Mouse (Mus musculus) brain, embryonic 14.5 days (tissue): ENCODE data around the gene Zdhhc18. TPM values are rescaled to one million over a fixed set of nuclear protein-coding genes. Genes with fewer than 3 reads are reported as not detected.
"Not testable (repeated sequence)": the region's sequence is repeated elsewhere in the genome, so short reads cannot be mapped to it uniquely, and the experiment has no call there.

Experiments
- DNase-seq: peaks from one replicate; pipeline ENCODE4 v3.0.0-alpha.2; 2011; ENCODE audit warnings: low read depth
- CTCF ChIP-seq: fragments of 200-500 bp; IDR thresholded peaks from 2 replicates; pipeline ENCODE4 v1.5.1; 2012; ENCODE audit warnings: inconsistent platforms, mild to moderate bottlenecking, moderate library complexity, borderline replicate concordance; ENCODE audit not compliant: insufficient read depth, insufficient read length; ENCODE audit errors: extremely low read depth
- POLR2A ChIP-seq: fragments of 200-500 bp; IDR thresholded peaks from 2 replicates; pipeline ENCODE4 v1.6.1; 2012; ENCODE audit warnings: mild to moderate bottlenecking, inconsistent platforms, borderline replicate concordance; ENCODE audit not compliant: poor library complexity, insufficient read depth, insufficient read length, severe bottlenecking; ENCODE audit errors: extremely low read depth
- polyA plus RNA-seq: library from polyadenylated mRNA; depleted of rRNA; stranded (reverse); fragments of >200 nt; gene quantifications from 2 replicates; pipeline ENCODE4 v1.2.3, GENCODE M21; 2012

Gene Zdhhc18
- polyA plus RNA-seq, 1 experiment, result 39.9 TPM

DNA sequence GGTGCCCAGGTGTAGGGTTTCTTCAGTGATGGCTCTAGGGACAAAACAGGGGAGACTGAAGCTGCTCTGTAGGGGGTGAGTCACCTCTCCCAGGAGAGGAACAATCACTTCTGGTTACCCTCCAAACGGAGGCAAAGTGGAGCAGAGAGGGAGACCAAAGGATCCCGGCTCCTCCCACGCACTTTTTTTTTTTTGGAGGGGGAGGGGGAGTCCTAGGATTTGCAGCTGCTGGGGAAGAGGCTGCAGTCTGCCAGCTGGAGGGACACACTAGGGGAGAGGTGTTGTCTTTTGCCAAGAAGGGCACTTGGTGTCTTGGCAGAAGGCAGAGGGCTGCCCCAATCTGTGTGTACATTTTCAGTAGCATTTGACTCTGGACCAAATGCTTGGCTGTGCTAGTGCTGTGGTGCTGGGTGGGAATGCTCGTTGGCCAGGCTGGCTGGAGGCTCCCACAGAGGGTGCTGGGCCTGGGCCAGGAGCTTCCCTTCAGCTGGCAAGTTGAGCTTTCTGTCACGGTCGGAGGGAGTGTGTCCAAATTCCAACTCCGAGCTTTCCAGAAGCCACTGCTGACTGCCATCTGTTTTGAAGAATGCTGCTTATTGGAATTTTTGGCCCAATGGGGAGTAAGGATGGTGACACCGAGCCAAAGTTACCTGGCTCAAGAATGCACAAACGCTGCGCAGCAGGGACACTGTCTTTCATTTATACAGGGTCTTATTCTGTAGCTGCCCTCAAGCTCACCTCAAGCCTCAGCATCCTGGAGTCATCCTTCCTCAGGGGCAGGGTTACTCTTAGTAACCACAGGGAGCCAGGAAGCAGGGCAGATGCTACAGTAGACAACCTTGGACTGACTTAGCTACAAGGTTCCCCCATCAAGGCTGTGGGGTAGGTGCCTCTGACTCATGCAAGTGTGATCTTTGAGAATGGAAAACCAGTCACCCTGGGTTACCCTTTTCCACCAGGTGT, 10.5 kb upstream of the Zdhhc18 start:
- TF ChIP-seq CTCF, result no peak
- TF ChIP-seq POLR2A, result no peak
- peak; percentile 93 for DNase-seq

DNA sequence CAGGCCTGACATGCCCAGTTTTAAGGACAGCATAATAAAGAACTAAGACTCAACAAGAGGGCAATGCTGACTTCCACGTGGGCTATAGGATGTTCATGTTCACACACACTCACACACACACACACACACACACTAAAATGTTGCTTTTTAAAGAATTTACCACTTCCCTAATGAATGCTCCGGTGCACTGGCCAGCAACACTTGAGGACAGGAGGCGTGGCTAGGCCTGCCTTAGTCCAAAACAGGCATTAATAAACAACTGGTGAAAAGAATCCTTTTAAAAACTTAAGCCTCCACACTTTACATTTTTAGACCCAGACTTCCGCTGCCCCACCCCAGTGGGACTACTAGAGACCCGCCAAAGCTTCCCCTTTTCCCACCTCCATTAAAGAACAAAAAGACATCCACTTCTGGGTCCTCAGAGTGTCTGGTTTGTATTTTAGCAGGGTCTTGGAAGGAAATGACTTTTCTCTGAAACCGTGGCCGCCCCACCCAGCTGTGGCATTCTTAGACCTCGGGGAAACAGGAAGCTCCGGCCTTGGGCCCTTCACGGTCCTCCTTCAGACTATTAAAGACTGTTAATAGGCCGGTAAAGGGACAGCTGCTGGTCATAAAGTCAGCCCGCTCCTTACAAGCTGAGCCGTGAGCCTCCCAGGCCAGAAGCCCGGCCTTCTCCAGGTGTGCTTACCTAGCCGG, 9.7 kb upstream of the Zdhhc18 start:
- DNase-seq, result peak; percentile 30

DNA sequence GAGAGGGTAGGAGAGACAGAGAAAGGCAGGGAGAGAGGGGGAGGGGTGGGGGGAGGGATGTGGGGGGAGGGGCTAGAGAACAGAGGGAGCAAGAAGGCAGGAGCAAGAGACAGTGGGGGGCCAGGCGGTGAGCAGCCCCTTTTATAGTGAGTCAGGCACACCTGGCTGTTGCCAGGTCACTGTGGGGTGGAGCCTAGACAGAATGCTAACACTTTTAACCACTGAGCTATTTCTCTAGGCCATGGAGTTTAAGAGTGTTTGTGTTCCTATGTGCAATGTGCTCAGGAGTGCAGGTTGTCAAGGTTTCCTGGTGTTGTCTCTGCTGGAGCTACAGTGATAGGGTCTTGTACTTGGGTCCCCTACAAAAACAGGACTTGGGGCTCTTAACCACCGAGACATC, 8.8 kb upstream of the Zdhhc18 start:
- DNase-seq, result no peak
- no peak for TF ChIP-seq POLR2A
- TF ChIP-seq CTCF, result no peak

More for the DNA sequence above, 9.7 kb upstream of the Zdhhc18 start:
- TF ChIP-seq CTCF, result no peak
- no peak for TF ChIP-seq POLR2A

DNA sequence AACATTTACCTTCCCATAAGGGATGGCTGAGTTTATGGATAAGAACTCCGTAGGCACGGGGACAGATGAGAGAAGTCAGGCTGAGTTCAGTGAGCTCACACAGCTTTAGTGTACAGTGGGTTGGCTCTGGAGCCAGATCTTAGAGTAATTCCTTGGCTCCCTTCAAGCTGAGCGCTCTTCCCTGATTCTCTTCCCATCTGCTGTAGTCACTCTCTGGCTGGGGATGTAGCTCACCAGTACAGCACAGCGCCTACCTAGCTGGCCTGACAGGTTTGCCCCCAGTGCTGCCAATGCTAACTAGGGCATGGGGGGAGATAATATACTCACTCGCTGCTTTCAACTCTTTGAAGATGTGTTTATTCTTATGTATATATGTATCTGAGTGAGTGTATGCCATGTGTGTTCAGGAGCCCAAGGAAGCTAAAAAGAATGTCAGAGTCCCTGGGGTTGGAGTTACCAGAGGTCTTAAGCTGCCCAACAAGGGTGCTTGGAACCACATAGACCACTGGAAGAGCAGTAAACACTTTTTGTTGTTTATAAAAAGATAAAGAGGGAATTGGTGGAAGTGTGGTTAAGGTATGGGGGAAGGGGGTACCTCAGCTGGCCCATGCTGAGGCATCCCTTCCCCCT, 8.0 kb upstream of the Zdhhc18 start:
- peak; percentile 46 for DNase-seq
- TF ChIP-seq POLR2A (no peak), CTCF (no peak)

DNA sequence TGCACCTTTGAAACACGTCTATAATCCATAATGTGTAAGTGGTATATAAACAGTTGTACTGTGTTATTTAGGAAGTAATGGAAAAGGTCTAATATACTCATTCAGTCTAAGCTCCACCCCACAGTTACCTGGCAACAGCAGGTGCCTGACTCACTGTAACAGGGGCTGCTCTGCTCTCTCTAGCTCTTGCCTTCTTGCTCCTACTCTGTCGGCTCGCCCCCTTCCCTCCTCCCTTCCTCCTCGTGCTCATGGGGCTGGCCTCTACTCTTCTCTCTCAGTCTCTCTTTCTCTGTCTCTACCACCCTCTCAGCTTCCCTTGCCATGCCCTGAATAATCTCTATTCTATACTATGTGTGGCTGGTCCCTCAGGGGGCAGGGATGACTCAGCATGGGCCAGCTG, 7.0 kb upstream of the Zdhhc18 start:
- TF ChIP-seq POLR2A (no peak), CTCF (no peak)
- no peak for DNase-seq

DNA sequence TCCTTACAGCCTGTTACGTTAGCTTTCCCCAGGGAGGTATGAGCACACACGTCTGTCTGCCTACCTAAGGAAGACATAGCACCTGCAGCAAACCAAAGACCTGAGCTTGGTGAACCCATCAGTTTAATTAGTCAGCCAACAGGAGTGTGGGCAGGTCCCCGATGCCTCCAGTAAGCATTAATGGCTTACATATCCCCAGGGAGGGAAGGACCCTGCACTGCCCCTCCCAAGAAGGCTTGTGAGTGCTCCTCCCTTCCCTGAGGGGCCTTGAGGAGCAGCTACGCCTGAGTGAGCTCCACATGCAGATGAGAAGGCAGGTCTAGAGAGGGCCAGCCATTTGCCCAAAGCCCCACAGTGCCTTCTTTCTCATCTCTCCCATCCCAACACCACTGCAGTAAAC, 6.3 kb upstream of the Zdhhc18 start:
- TF ChIP-seq POLR2A, result no peak
- no peak for TF ChIP-seq CTCF
- no peak for DNase-seq

DNA sequence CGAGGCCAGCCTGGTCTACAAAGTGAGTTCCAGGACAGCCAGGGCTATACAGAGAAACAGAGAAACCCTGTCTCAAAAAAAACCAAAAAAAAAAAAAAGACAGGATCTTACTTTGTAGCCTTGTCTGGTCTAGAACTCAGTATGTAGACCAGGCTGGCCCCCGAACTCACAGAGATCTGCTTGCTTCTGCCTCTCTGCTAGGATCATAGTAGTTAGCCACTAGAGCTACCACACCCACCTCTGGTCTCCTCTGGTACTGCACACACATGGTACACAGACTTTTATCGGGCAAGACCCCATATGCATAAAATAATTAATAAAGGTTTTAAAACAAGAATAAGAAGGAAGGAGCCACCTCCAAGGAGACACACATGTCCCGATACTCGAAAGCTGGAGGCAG, 4.1 kb upstream of the Zdhhc18 start:
- not testable (repeated sequence) for DNase-seq

DNA sequence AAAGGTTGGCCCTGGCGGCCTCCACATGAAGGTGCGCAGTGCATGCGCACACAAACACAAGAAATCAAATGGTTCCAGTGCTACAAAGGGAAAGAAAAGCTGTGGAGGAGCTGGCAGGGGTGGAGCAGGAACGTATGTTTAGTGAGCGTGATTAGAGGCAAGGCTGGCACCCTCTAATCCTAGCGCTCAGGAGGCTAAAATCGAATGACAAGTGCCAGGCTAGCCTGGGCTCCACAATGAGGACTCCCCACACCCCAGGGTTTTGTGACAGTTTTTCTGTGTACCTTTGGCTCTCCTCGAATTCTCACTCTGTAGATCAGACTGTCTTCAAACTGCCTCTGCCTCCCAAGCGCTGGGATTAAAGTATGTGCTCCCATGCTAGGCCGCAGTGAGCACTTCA, 2.8 kb upstream of the Zdhhc18 start:
- TF ChIP-seq CTCF (no peak), POLR2A (no peak)
- no peak for DNase-seq

DNA sequence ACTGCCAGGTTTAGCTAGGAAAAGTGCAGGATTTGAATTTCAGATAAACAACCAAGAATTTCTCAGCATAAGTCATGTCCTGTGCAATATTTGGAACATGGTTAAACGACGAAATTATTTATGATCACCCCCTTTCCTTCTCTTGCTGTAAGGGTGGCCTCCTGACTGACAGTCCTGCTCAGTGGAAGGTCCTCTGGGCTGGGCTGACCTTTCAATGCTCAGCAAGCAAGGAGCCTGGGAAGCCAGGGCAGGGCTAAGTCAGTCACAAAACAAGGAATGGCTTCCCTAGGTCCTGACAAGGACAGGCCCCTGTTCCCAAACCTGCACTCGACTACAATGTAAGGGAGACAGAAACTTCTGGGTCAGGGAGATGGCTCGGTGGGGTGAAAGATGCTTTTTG, 2.0 kb upstream of the Zdhhc18 start:
- no peak for TF ChIP-seq CTCF
- no peak for TF ChIP-seq POLR2A
- no peak for DNase-seq

DNA sequence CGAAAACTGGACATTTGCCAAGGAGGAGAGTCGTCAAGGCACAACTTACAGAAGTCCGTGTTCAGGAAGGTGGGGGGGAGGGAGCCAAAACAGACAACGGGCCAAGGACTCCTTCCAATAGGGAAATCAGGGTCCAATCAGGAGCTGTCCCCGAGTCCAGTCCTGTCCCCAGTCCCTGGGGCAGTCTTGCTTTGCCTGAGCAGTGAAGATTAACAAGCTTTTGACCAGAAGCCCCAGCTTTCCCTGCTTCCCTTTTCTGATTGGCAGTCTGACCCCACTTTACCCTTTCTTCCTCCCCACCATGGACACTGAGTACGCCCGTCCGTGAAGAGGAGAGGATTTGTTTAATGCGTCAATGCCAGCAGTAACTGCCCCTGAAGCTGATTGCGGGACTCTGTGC, 1.5 kb upstream of the Zdhhc18 start:
- no peak for TF ChIP-seq CTCF
- TF ChIP-seq POLR2A, result no peak
- DNase-seq, result no peak

DNA sequence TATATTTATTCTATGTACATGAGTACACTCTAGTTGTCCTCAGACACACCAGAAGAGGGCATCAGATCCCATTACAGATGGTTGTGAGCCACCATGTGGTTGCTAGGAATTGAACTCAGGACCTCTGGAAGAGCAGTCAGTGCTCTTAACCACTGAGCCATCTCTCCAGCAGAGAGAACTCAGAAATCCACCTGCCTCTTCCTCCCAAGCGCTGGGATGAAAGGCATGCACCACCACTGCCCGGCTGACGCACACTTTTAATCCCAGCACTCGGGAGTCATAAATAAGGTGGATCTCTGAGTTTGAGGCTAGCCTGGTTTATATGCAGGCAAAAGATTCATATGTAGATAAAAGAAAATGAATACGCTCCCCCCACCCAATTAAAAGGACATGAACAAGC, 490 bp downstream of the Zdhhc18 start:
- not testable (repeated sequence) for DNase-seq

DNA sequence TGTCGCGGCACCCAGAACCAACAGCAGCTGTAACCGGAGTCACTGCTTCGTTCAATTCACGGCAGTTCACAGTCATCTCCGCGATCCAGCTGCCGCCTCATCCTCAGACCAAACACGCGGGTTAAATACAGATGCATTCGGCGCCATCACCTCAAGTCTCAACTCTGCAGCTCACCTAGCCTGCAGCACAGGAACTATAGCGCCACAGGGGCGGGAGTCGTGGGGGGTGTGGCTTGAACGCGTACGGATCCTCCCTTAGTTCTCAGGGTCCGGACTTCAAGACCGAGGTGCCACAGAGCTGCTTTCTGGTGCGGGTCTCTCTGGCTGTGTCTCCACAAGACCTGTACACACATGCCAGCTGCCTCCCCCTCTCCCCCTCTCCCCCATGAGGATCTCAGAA, 4.3 kb downstream of the Zdhhc18 start:
- no peak for TF ChIP-seq CTCF
- TF ChIP-seq POLR2A, result no peak
- no peak for DNase-seq

DNA sequence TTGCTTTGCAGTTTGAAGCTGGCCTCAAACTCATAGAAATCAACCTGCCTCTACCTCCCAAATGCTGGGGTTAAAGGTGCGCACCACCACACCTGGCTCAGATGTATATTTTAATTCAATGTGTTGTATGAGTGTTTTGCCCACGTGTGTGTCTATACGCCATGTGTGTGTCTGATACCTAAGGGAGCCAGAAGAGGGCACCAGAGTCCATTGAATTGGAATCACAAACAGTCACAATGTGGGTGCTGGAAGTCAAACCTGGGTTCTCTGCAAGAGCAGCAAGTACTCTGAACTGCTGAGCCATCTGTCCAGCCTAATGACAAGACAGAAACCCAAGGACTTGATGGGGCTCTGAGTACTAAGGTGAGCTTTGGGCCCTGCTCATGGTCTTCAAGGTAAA, 4.8 kb downstream of the Zdhhc18 start:
- DNase-seq, result no peak
- TF ChIP-seq CTCF (peak; percentile 12; the same call in 1 of the 2 replicates), POLR2A (no peak)
